Mouse (Mus musculus): ENCODE measurements around the gene Catip. TPM values are rescaled to one million over a fixed set of nuclear protein-coding genes. Genes with fewer than 3 reads are reported as not detected.
A peak's percentile ranks its signal among the peaks of the same experiment; 100 is the strongest.
"Not testable (repeated sequence)": the region's sequence is repeated elsewhere in the genome, so short reads cannot be mapped to it uniquely, and the experiment has no call there.

Catip gene
- 1.3 TPM in 1 of 2 replicates, not detected in the other for total RNA-seq (2017)

GRCm38 (mm10) chr1:74361812-74362211 is at the start of gene Catip:
Gene Catip, plus strand, starts transcription at chr1:74362108.
- ATAC-seq (replicated peaks in 1 of 2; ENCODE audit: insufficient read depth in 1 of 2, low FRiP score in 2 of 2, low TSS enrichment in 1 of 2, low read depth in 1 of 2, poor library complexity in 2 of 2, severe bottlenecking in 2 of 2) = peak; percentile 62 to 70

- peak; percentile 61 to 83; a peak in 3 of 4 replicates for ATAC-seq (replicated peaks in 1 of 2; ENCODE audit: insufficient read depth in 1 of 2, low FRiP score in 2 of 2, low TSS enrichment in 1 of 2, low read depth in 1 of 2, poor library complexity in 2 of 2, severe bottlenecking in 2 of 2)
Observed at GRCm38 (mm10) chr1:74313049-74313692, 48.7 kb upstream of the Catip start.

- no peak for ATAC-seq (replicated peaks in 1 of 2; ENCODE audit: insufficient read depth in 1 of 2, low FRiP score in 2 of 2, low TSS enrichment in 1 of 2, low read depth in 1 of 2, poor library complexity in 2 of 2, severe bottlenecking in 2 of 2)
Observed at GRCm38 (mm10) chr1:74314796-74315195, 47.1 kb upstream of the Catip start.

GRCm38 (mm10) chr1:74316114-74316827 is 45.6 kb upstream of the Catip start:
- ATAC-seq (replicated peaks in 1 of 2; ENCODE audit: insufficient read depth in 1 of 2, low FRiP score in 2 of 2, low TSS enrichment in 1 of 2, low read depth in 1 of 2, poor library complexity in 2 of 2, severe bottlenecking in 2 of 2) = no peak

GRCm38 (mm10) chr1:74318711-74319110 is 43.2 kb upstream of the Catip start:
- ATAC-seq (replicated peaks in 1 of 2; ENCODE audit: insufficient read depth in 1 of 2, low FRiP score in 2 of 2, low TSS enrichment in 1 of 2, low read depth in 1 of 2, poor library complexity in 2 of 2, severe bottlenecking in 2 of 2) = no peak

- ATAC-seq (replicated peaks in 1 of 2; ENCODE audit: insufficient read depth in 1 of 2, low FRiP score in 2 of 2, low TSS enrichment in 1 of 2, low read depth in 1 of 2, poor library complexity in 2 of 2, severe bottlenecking in 2 of 2) = no peak
Observed at GRCm38 (mm10) chr1:74321396-74321795, 40.5 kb upstream of the Catip start.

GRCm38 (mm10) chr1:74326916-74327315 is 35.0 kb upstream of the Catip start:
- ATAC-seq (replicated peaks in 1 of 2; ENCODE audit: insufficient read depth in 1 of 2, low FRiP score in 2 of 2, low TSS enrichment in 1 of 2, low read depth in 1 of 2, poor library complexity in 2 of 2, severe bottlenecking in 2 of 2) = not testable (repeated sequence)

GRCm38 (mm10) chr1:74329899-74330431 is 31.9 kb upstream of the Catip start:
- no peak for ATAC-seq (replicated peaks in 1 of 2; ENCODE audit: insufficient read depth in 1 of 2, low FRiP score in 2 of 2, low TSS enrichment in 1 of 2, low read depth in 1 of 2, poor library complexity in 2 of 2, severe bottlenecking in 2 of 2)

GRCm38 (mm10) chr1:74331046-74331681 is 30.7 kb upstream of the Catip start:
- ATAC-seq (replicated peaks in 1 of 2; ENCODE audit: insufficient read depth in 1 of 2, low FRiP score in 2 of 2, low TSS enrichment in 1 of 2, low read depth in 1 of 2, poor library complexity in 2 of 2, severe bottlenecking in 2 of 2) = peak; percentile 23 to 33; a peak in 3 of 4 replicates

- peak; percentile 87 to 91 for ATAC-seq (replicated peaks in 1 of 2; ENCODE audit: insufficient read depth in 1 of 2, low FRiP score in 2 of 2, low TSS enrichment in 1 of 2, low read depth in 1 of 2, poor library complexity in 2 of 2, severe bottlenecking in 2 of 2)
Observed at GRCm38 (mm10) chr1:74332241-74332763, 29.6 kb upstream of the Catip start.

GRCm38 (mm10) chr1:74332930-74333329 is 29.0 kb upstream of the Catip start:
- ATAC-seq (replicated peaks in 1 of 2; ENCODE audit: insufficient read depth in 1 of 2, low FRiP score in 2 of 2, low TSS enrichment in 1 of 2, low read depth in 1 of 2, poor library complexity in 2 of 2, severe bottlenecking in 2 of 2) = no peak

- no peak for ATAC-seq (replicated peaks in 1 of 2; ENCODE audit: insufficient read depth in 1 of 2, low FRiP score in 2 of 2, low TSS enrichment in 1 of 2, low read depth in 1 of 2, poor library complexity in 2 of 2, severe bottlenecking in 2 of 2)
Observed at GRCm38 (mm10) chr1:74334607-74335006, 27.3 kb upstream of the Catip start.

GRCm38 (mm10) chr1:74335033-74335432 is 26.9 kb upstream of the Catip start:
- ATAC-seq (replicated peaks in 1 of 2; ENCODE audit: insufficient read depth in 1 of 2, low FRiP score in 2 of 2, low TSS enrichment in 1 of 2, low read depth in 1 of 2, poor library complexity in 2 of 2, severe bottlenecking in 2 of 2) = no peak

GRCm38 (mm10) chr1:74335436-74336170 is 26.3 kb upstream of the Catip start:
- ATAC-seq (replicated peaks in 1 of 2; ENCODE audit: insufficient read depth in 1 of 2, low FRiP score in 2 of 2, low TSS enrichment in 1 of 2, low read depth in 1 of 2, poor library complexity in 2 of 2, severe bottlenecking in 2 of 2) = no peak

- ATAC-seq (replicated peaks in 1 of 2; ENCODE audit: insufficient read depth in 1 of 2, low FRiP score in 2 of 2, low TSS enrichment in 1 of 2, low read depth in 1 of 2, poor library complexity in 2 of 2, severe bottlenecking in 2 of 2) = no peak
Observed at GRCm38 (mm10) chr1:74337241-74337771, 24.6 kb upstream of the Catip start.

- 0 out of 4 replicates have a peak, but pooled peaks of 1 of the 2 experiments have one; percentile 42 for ATAC-seq (replicated peaks in 1 of 2; ENCODE audit: insufficient read depth in 1 of 2, low FRiP score in 2 of 2, low TSS enrichment in 1 of 2, low read depth in 1 of 2, poor library complexity in 2 of 2, severe bottlenecking in 2 of 2)
Observed at GRCm38 (mm10) chr1:74338013-74338412, 23.9 kb upstream of the Catip start.

GRCm38 (mm10) chr1:74338626-74339025 is 23.3 kb upstream of the Catip start:
- ATAC-seq (replicated peaks in 1 of 2; ENCODE audit: insufficient read depth in 1 of 2, low FRiP score in 2 of 2, low TSS enrichment in 1 of 2, low read depth in 1 of 2, poor library complexity in 2 of 2, severe bottlenecking in 2 of 2) = no peak
